Mouse (Mus musculus) embryonic facial prominence, embryonic 11.5 days (tissue): Measurements from ENCODE around the gene Ism2. TPM values are rescaled to one million over a fixed set of nuclear protein-coding genes. Genes with fewer than 3 reads are reported as not detected.

Experiments used
- ATAC-seq: fragments of 200-750 bp; cut with Nextera tagmentation; replicated peaks from 2 replicates; pipeline ENCODE4 v1.8.0; 2017; ENCODE audit warnings: low read depth; ENCODE audit not compliant: insufficient number of reproducible peaks, low FRiP score, low TSS enrichment
- DNase-seq: peaks from one replicate; pipeline ENCODE4 v3.0.0-alpha.2; 2015; ENCODE audit warnings: low spot score
- H3K27ac ChIP-seq: fragments of 300-500 bp; sonication (generic); replicated peaks from 2 replicates; pipeline ENCODE4 v1.5.1; 2014; ENCODE audit warnings: mild to moderate bottlenecking, low read depth, low read length, control low read depth
- H3K27me3 ChIP-seq: fragments of 300-500 bp; sonication (generic); 2 replicates; pipeline ENCODE4 v1.6.1; 2014; ENCODE audit warnings: mild to moderate bottlenecking, low read length, moderate library complexity, mixed read lengths; ENCODE audit not compliant: control insufficient read depth, insufficient read depth
- H3K36me3 ChIP-seq: fragments of 300-500 bp; sonication (generic); replicated peaks from 2 replicates; pipeline ENCODE4 v1.6.1; 2014; ENCODE audit warnings: low read depth, mild to moderate bottlenecking, low read length, moderate library complexity, mixed read lengths; ENCODE audit not compliant: control insufficient read depth, insufficient read depth
- H3K4me1 ChIP-seq: fragments of 300-500 bp; sonication (generic); 2 replicates; pipeline ENCODE4 v1.6.1; 2014; ENCODE audit warnings: low read length, mixed read lengths; ENCODE audit not compliant: control insufficient read depth, insufficient read depth
- H3K4me2 ChIP-seq: fragments of 300-500 bp; sonication (generic); 2 replicates; pipeline ENCODE4 v1.6.1; 2014; ENCODE audit warnings: low read depth, mild to moderate bottlenecking, control low read depth, low read length, moderate library complexity
- H3K4me3 ChIP-seq: fragments of 300-500 bp; sonication (generic); 2 replicates; pipeline ENCODE4 v1.5.1; 2014; ENCODE audit warnings: low read depth, low read length, control low read depth
- H3K9ac ChIP-seq: fragments of 300-500 bp; sonication (generic); replicated peaks from 2 replicates; pipeline ENCODE4 v1.6.1; 2014; ENCODE audit warnings: mild to moderate bottlenecking, control low read depth, low read length
- H3K9me3 ChIP-seq: fragments of 300-500 bp; sonication (generic); replicated peaks from 2 replicates; pipeline ENCODE4 v1.6.1; 2016; ENCODE audit warnings: mild to moderate bottlenecking, low read length, inconsistent platforms, mixed read lengths; ENCODE audit not compliant: control insufficient read depth
- WGBS: fragments of 180-500 bp; shearing (Covaris S2); extraction: QIAGEN DNeasy Blood & Tissue Kit; methylation state at CpG from one replicate; pipeline ENCODE4 v1.1.7; 2014; 5-methylcytosine and 5-hydroxymethylcytosine counted together
- polyA plus RNA-seq: library from polyadenylated mRNA; unstranded; fragments of >200 nt; fragmentation: Nextera tagmentation; extraction: Ambion mirVana; gene quantifications from 2 replicates; pipeline ENCODE4 v1.2.1, GENCODE M21; 2014

The Ism2 gene
- polyA plus RNA-seq, 1 experiment from 2014 or later, result 0.34 TPM

GRCm38 (mm10) chr12:87331908-87332307, 32.4 kb upstream of the Ism2 start:
- no peaks in the 10 kb centered on the region for H3K4me1 ChIP-seq
- H3K4me2 ChIP-seq, result no peak overlapping the region
- no peaks in the 10 kb centered on the region for H3K27me3 ChIP-seq
- H3K27ac ChIP-seq, result no peak overlapping the region
- DNase-seq (no peak), ATAC-seq (no peak)
- WGBS, result 48% methylated on average over 5 of the region's 5 CpGs
- H3K9me3 ChIP-seq, result no peaks in the 10 kb centered on the region
- H3K9ac ChIP-seq, result no peak overlapping the region
- H3K4me3 ChIP-seq, result no peak overlapping the region
- no peaks in the 10 kb centered on the region for H3K36me3 ChIP-seq

GRCm38 (mm10) chr12:87331053-87331456, 31.6 kb upstream of the Ism2 start:
- no peaks in the 10 kb centered on the region for H3K9me3 ChIP-seq
- H3K4me2 ChIP-seq, result no peak overlapping the region
- no peak for ATAC-seq
- no peaks in the 10 kb centered on the region for H3K4me1 ChIP-seq
- no peaks in the 10 kb centered on the region for H3K36me3 ChIP-seq
- H3K4me3 ChIP-seq, result no peak overlapping the region
- H3K27ac ChIP-seq, result no peak overlapping the region
- H3K27me3 ChIP-seq, result no peaks in the 10 kb centered on the region
- WGBS, result 59% methylated on average over 6 of the region's 6 CpGs
- DNase-seq, result no peak
- H3K9ac ChIP-seq, result no peak overlapping the region

GRCm38 (mm10) chr12:87330213-87330612, 30.7 kb upstream of the Ism2 start:
- Histone ChIP-seq H3K27me3 (no peaks in the 10 kb centered on the region), H3K4me1 (no peaks in the 10 kb centered on the region), H3K9me3 (no peaks in the 10 kb centered on the region), H3K9ac (no peak overlapping the region), H3K4me3 (no peak overlapping the region), H3K36me3 (no peaks in the 10 kb centered on the region), H3K27ac (no peak overlapping the region), H3K4me2 (no peak overlapping the region)
- DNase-seq (no peak), ATAC-seq (no peak)
- WGBS, result 50% methylated on average over 2 of the region's 2 CpGs

GRCm38 (mm10) chr12:87328025-87328424, 28.5 kb upstream of the Ism2 start:
- Histone ChIP-seq H3K27ac (no peak overlapping the region), H3K27me3 (no peaks in the 10 kb centered on the region), H3K9ac (no peak overlapping the region), H3K9me3 (no peaks in the 10 kb centered on the region), H3K4me1 (no peaks in the 10 kb centered on the region), H3K4me3 (no peak overlapping the region), H3K36me3 (no peaks in the 10 kb centered on the region), H3K4me2 (no peak overlapping the region)
- no peak for DNase-seq
- no peak for ATAC-seq
- 45% methylated on average over 4 of the region's 4 CpGs for WGBS

GRCm38 (mm10) chr12:87327610-87328009, 28.1 kb upstream of the Ism2 start:
- no peak overlapping the region for H3K4me3 ChIP-seq
- H3K9ac ChIP-seq, result no peak overlapping the region
- DNase-seq (peak; percentile 33), ATAC-seq (no peak)
- no peaks in the 10 kb centered on the region for H3K27me3 ChIP-seq
- no peak overlapping the region for H3K4me2 ChIP-seq
- no peaks in the 10 kb centered on the region for H3K9me3 ChIP-seq
- WGBS, result 20% methylated on average over 7 of the region's 7 CpGs
- H3K36me3 ChIP-seq, result no peaks in the 10 kb centered on the region
- no peaks in the 10 kb centered on the region for H3K4me1 ChIP-seq
- no peak overlapping the region for H3K27ac ChIP-seq

GRCm38 (mm10) chr12:87325452-87325851, 25.9 kb upstream of the Ism2 start:
- Histone ChIP-seq H3K4me1 (no peaks in the 10 kb centered on the region), H3K36me3 (no peaks in the 10 kb centered on the region), H3K9me3 (no peaks in the 10 kb centered on the region), H3K9ac (no peak overlapping the region), H3K4me2 (no peak overlapping the region), H3K27me3 (no peaks in the 10 kb centered on the region), H3K27ac (no peak overlapping the region), H3K4me3 (no peak overlapping the region)
- ATAC-seq (no peak), DNase-seq (no peak)
- WGBS, result 87% methylated on average over 3 of the region's 3 CpGs

GRCm38 (mm10) chr12:87319229-87319628, 19.7 kb upstream of the Ism2 start:
- Histone ChIP-seq H3K27me3 (no peaks in the 10 kb centered on the region), H3K4me2 (no peak overlapping the region), H3K9ac (no peak overlapping the region), H3K4me1 (no peaks in the 10 kb centered on the region), H3K4me3 (no peak overlapping the region), H3K27ac (no peak overlapping the region), H3K36me3 (no peaks in the 10 kb centered on the region), H3K9me3 (no peaks in the 10 kb centered on the region)
- 83% methylated on average over 3 of the region's 3 CpGs for WGBS
- no peak for ATAC-seq
- DNase-seq, result no peak

GRCm38 (mm10) chr12:87317951-87318350, 18.4 kb upstream of the Ism2 start:
- H3K27ac ChIP-seq, result no peak overlapping the region
- ATAC-seq (no peak), DNase-seq (no peak)
- H3K4me1 ChIP-seq, result no peaks in the 10 kb centered on the region
- H3K9ac ChIP-seq, result no peak overlapping the region
- WGBS, result 70% methylated on average over 1 of the region's 1 CpGs
- H3K36me3 ChIP-seq, result no peaks in the 10 kb centered on the region
- no peaks in the 10 kb centered on the region for H3K27me3 ChIP-seq
- H3K4me3 ChIP-seq, result no peak overlapping the region
- H3K9me3 ChIP-seq, result no peaks in the 10 kb centered on the region
- H3K4me2 ChIP-seq, result no peak overlapping the region
